Mouse (Mus musculus) stomach, embryonic 14.5 days (tissue): ENCODE results near the gene Iqschfp. TPM values are rescaled to one million over a fixed set of nuclear protein-coding genes. Genes with fewer than 3 reads are reported as not detected.

Source experiments
- ATAC-seq: fragments of 200-750 bp; cut with Nextera tagmentation; 2 replicates; pipeline ENCODE4 v1.8.0; 2017; ENCODE audit warnings: low read depth, moderate TSS enrichment; ENCODE audit not compliant: insufficient number of reproducible peaks, insufficient read depth, low FRiP score
- H3K27ac ChIP-seq: fragments of 300-500 bp; sonication (generic); 2 replicates; pipeline ENCODE4 v1.5.1; 2014; ENCODE audit warnings: mild to moderate bottlenecking, low read length, moderate library complexity, mixed read lengths
- H3K27me3 ChIP-seq: fragments of 300-500 bp; sonication (generic); 2 replicates; pipeline ENCODE4 v1.6.1; 2014; ENCODE audit warnings: low read length, control low read depth, mixed read lengths; ENCODE audit not compliant: control insufficient read depth, insufficient read depth
- H3K36me3 ChIP-seq: fragments of 300-500 bp; sonication (generic); 2 replicates; pipeline ENCODE4 v1.6.1; 2014; ENCODE audit warnings: mild to moderate bottlenecking, control low read depth, low read length, moderate library complexity, mixed read lengths; ENCODE audit not compliant: control insufficient read depth, insufficient read depth
- H3K4me1 ChIP-seq: fragments of 300-500 bp; sonication (generic); 2 replicates; pipeline ENCODE4 v1.6.1; 2014; ENCODE audit warnings: low read length, control low read depth, mixed read lengths; ENCODE audit not compliant: control insufficient read depth, insufficient read depth
- H3K4me2 ChIP-seq: fragments of 300-500 bp; sonication (generic); replicated peaks from 2 replicates; pipeline ENCODE4 v1.6.1; 2014; ENCODE audit warnings: low read depth, low read length, control low read depth
- H3K4me3 ChIP-seq: fragments of 300-500 bp; sonication (generic); 2 replicates; pipeline ENCODE4 v1.5.1; 2014; ENCODE audit warnings: low read depth, low read length, control low read depth
- H3K9ac ChIP-seq: fragments of 300-500 bp; sonication (generic); replicated peaks from 2 replicates; pipeline ENCODE4 v1.6.1; 2014; ENCODE audit warnings: low read depth, mild to moderate bottlenecking, control low read depth, low read length, moderate library complexity, mixed read lengths
- H3K9me3 ChIP-seq: fragments of 300-500 bp; sonication (generic); 2 replicates; pipeline ENCODE4 v1.6.1; 2016; ENCODE audit warnings: low read depth, low read length, control low read depth; ENCODE audit not compliant: control insufficient read depth
- WGBS: fragments of 180-500 bp; shearing (Covaris S2); extraction: QIAGEN DNeasy Blood & Tissue Kit; methylation state at CpG from one replicate; pipeline ENCODE4 v1.1.7; 2014; 5-methylcytosine and 5-hydroxymethylcytosine counted together
- polyA plus RNA-seq: library from polyadenylated mRNA; unstranded; fragments of >200 nt; fragmentation: Nextera tagmentation; extraction: Ambion mirVana; gene quantifications from 2 replicates; pipeline ENCODE4 v1.2.1, GENCODE M21; 2014

Iqschfp gene
- polyA plus RNA-seq: 0.20 TPM in 1 of 2 replicates, not detected in the other

GRCm38 (mm10) chr3:67892026-67892705, at the start of gene Iqschfp, which contains the start of gene Iqcj:
Gene Iqschfp (plus strand): TSS chr3:67892232.
Gene Iqcj (plus strand): TSS chr3:67892220.
- Histone ChIP-seq H3K27ac (no peak within 1 kb of the TSS), H3K4me3 (no peak within 1 kb of the TSS), H3K36me3 (no peaks in the 10 kb centered on the region), H3K9ac (no peak within 1 kb of the TSS), H3K9me3 (no peaks in the 10 kb centered on the region), H3K4me2 (no peak within 1 kb of the TSS), H3K27me3 (no peaks in the 10 kb centered on the region), H3K4me1 (no peaks in the 10 kb centered on the region)
- 59% methylated on average over 15 of the region's 15 CpGs for WGBS
- no peak for ATAC-seq

GRCm38 (mm10) chr3:67852397-67852796, 39.6 kb upstream of the Iqschfp start:
- Histone ChIP-seq H3K4me3 (no peak overlapping the region), H3K27me3 (no peaks in the 10 kb centered on the region), H3K9me3 (no peaks in the 10 kb centered on the region), H3K27ac (no peak overlapping the region), H3K4me2 (no peak overlapping the region), H3K36me3 (no peaks in the 10 kb centered on the region), H3K9ac (no peak overlapping the region), H3K4me1 (no peaks in the 10 kb centered on the region)
- ATAC-seq: no peak
- 82% methylated on average over 5 of the region's 5 CpGs for WGBS

- ATAC-seq: no peak
- Histone ChIP-seq H3K4me3 (no peak overlapping the region), H3K9me3 (no peaks in the 10 kb centered on the region), H3K9ac (no peak overlapping the region), H3K36me3 (no peaks in the 10 kb centered on the region), H3K27ac (no peak overlapping the region), H3K4me2 (no peak overlapping the region), H3K27me3 (no peaks in the 10 kb centered on the region), H3K4me1 (no peaks in the 10 kb centered on the region)
- WGBS: 86% methylated on average over 3 of the region's 3 CpGs
Measured at GRCm38 (mm10) chr3:67861524-67861923, 30.5 kb upstream of the Iqschfp start.

- H3K9me3 ChIP-seq: no peaks in the 10 kb centered on the region
- H3K4me3 ChIP-seq: no peak overlapping the region
- no peak overlapping the region for H3K27ac ChIP-seq
- WGBS: 46% methylated on average over 13 of the region's 13 CpGs
- H3K4me1 ChIP-seq: no peaks in the 10 kb centered on the region
- no peaks in the 10 kb centered on the region for H3K36me3 ChIP-seq
- H3K9ac ChIP-seq: no peak overlapping the region
- 0 out of 2 replicates have a peak, but pooled peaks have one; percentile 18 for ATAC-seq
- H3K4me2 ChIP-seq: no peak overlapping the region
- no peaks in the 10 kb centered on the region for H3K27me3 ChIP-seq
Measured at GRCm38 (mm10) chr3:67867420-67868065, 24.5 kb upstream of the Iqschfp start.

- H3K9ac ChIP-seq: no peak overlapping the region
- no peak overlapping the region for H3K27ac ChIP-seq
- no peak overlapping the region for H3K4me3 ChIP-seq
- no peaks in the 10 kb centered on the region for H3K36me3 ChIP-seq
- WGBS: 67% methylated on average over 1 of the region's 1 CpGs
- H3K27me3 ChIP-seq: no peaks in the 10 kb centered on the region
- H3K4me1 ChIP-seq: no peaks in the 10 kb centered on the region
- no peak for ATAC-seq
- H3K4me2 ChIP-seq: no peak overlapping the region
- no peaks in the 10 kb centered on the region for H3K9me3 ChIP-seq
Measured at GRCm38 (mm10) chr3:67869424-67869823, 22.6 kb upstream of the Iqschfp start.

GRCm38 (mm10) chr3:67877253-67877652, 14.8 kb upstream of the Iqschfp start:
- Histone ChIP-seq H3K36me3 (no peaks in the 10 kb centered on the region), H3K9ac (no peak overlapping the region)
- WGBS: 47% methylated on average over 4 of the region's 4 CpGs

GRCm38 (mm10) chr3:67884335-67884734, 7.7 kb upstream of the Iqschfp start:
- no peaks in the 10 kb centered on the region for H3K27me3 ChIP-seq
- ATAC-seq: no peak
- H3K4me2 ChIP-seq: no peak overlapping the region
- WGBS: 72% methylated on average over 3 of the region's 3 CpGs
- no peak overlapping the region for H3K27ac ChIP-seq
- H3K4me1 ChIP-seq: no peaks in the 10 kb centered on the region
- H3K36me3 ChIP-seq: no peaks in the 10 kb centered on the region
- no peaks in the 10 kb centered on the region for H3K9me3 ChIP-seq
- H3K4me3 ChIP-seq: no peak overlapping the region
- no peak overlapping the region for H3K9ac ChIP-seq

More at GRCm38 (mm10) chr3:67877253-67877652, 14.8 kb upstream of the Iqschfp start:
- H3K27me3 ChIP-seq: no peaks in the 10 kb centered on the region
- ATAC-seq: no peak
- no peak overlapping the region for H3K27ac ChIP-seq
- H3K4me3 ChIP-seq: no peak overlapping the region
- no peak overlapping the region for H3K4me2 ChIP-seq
- H3K9me3 ChIP-seq: no peaks in the 10 kb centered on the region
- H3K4me1 ChIP-seq: no peaks in the 10 kb centered on the region

GRCm38 (mm10) chr3:67886176-67886575, 5.9 kb upstream of the Iqschfp start:
- Histone ChIP-seq H3K4me2 (no peak overlapping the region), H3K9me3 (no peaks in the 10 kb centered on the region), H3K27ac (no peak overlapping the region), H3K27me3 (no peaks in the 10 kb centered on the region), H3K9ac (no peak overlapping the region), H3K36me3 (no peaks in the 10 kb centered on the region), H3K4me3 (no peak overlapping the region), H3K4me1 (no peaks in the 10 kb centered on the region)
- ATAC-seq: no peak
- WGBS: 92% methylated on average over 1 of the region's 1 CpGs
